Mouse (Mus musculus) duodenum, adult 2 months (tissue): ENCODE measurements around the gene Fahd1. TPM values are rescaled to one million over a fixed set of nuclear protein-coding genes. Genes with fewer than 3 reads are reported as not detected.

Experiments
- polyA plus RNA-seq: library from polyadenylated mRNA; depleted of rRNA; stranded (reverse); fragments of >200 nt; gene quantifications from 2 replicates; pipeline ENCODE4 v1.2.3, GENCODE M21; 2012; ENCODE audit warnings: low replicate concordance; rRNA removed

Gene Fahd1
- polyA plus RNA-seq = 75.3 and 166 TPM in 2 replicates

DNA sequence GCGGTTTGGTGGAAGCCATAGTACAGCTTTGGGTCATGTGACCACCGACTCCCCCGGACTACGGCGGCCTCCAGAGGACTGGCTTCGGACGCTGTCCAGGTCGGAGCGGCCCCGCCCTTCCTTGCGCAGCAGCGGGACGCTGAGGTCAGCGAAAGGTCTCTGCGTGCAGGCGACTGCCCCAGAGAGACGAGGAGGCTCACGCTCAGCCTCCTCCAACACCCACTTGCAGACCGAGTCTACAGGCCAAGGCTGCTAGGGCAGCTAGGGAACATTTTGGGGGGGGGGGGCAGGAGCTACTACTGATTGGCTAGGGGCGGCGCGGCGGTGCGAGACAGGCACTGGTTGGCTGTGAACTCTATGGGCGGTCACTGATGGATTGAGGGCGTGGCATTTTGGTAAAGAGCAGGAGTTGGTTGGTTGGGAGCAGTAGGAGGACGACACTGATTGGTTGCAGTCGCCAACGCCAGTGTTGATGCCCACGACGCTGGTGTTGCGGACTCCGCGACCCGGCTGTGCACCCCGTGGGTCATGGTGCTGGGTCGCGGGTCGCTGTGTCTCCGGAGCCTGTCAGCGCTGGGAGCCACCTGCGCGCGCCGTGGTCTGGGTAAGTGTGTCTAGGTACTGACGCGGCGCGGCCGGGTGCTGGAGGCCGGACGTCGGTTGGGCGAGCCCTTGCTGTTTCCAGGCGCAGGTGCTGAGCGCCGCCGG is at the start of gene Fahd1:
Gene Fahd1, minus strand, starts transcription at position 300 of the 708 bp plus-strand sequence.

DNA sequence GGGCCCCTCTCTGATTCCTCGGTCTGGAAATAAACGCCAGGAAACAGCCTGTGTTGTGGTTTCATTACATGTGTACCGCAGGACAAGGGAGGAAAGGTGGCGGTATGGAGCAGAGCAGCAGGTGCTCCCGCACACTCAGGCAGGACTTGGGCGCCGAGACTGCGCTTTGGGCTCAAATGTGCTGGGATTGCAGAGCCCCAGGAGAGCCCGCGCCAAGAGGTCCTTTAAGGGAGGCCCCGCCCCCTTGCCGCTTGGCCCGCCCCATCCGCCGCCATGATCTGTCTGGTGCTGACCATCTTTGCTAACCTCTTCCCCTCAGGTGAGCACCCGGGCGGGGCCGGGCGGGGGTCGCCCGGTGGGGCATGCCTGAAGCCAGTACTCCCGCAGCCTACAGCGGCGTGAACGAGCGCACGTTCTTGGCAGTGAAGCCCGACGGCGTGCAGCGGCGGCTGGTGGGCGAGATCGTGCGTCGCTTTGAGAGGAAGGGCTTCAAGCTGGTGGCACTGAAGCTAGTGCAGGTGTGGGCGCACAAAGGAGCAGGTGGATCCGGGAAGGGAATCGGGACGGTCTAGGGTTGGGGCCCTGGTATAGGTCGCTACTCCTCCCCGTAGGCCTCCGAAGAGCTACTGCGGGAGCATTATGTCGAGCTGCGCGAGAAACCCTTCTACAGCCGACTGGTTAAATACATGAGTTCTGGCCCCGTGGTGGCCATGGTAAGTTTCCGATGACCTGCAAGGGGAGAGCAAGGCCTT is 46.3 kb upstream of the Fahd1 start, which contains the start of gene Nme3:
Gene Nme3, plus strand, starts transcription at position 260 of the 752 bp plus-strand sequence.

DNA sequence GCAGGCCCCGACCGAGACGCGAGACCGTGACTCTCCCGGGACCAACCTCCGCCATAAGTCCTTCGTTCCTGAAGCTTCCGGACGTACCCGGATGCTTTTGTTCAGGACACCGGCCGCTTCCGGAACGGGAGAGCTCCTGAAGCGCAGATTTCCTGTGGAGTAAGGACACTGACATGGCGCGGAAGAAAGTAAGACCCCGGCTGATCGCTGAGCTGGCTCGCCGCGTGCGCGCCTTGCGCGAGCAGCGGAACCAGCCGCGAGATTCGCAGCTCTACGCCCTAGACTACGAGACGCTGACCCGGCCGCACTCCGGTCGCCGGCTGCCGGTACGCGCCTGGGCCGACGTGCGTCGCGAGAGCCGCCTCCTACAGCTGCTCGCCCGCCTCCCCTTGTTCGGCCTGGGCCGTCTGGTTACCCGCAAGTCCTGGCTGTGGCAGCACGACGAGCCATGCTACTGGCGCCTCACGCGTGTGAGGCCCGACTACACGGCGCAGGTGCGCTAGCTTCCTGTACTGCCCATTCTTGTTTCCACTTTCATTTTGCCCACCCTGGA is 44.9 kb upstream of the Fahd1 start, which contains the start of the genes Eme2 and Mrps34:
Gene Eme2, minus strand, starts transcription at position 93 of the 553 bp plus-strand sequence.
Gene Mrps34, plus strand, starts transcription at position 122 of the 553 bp plus-strand sequence.

DNA sequence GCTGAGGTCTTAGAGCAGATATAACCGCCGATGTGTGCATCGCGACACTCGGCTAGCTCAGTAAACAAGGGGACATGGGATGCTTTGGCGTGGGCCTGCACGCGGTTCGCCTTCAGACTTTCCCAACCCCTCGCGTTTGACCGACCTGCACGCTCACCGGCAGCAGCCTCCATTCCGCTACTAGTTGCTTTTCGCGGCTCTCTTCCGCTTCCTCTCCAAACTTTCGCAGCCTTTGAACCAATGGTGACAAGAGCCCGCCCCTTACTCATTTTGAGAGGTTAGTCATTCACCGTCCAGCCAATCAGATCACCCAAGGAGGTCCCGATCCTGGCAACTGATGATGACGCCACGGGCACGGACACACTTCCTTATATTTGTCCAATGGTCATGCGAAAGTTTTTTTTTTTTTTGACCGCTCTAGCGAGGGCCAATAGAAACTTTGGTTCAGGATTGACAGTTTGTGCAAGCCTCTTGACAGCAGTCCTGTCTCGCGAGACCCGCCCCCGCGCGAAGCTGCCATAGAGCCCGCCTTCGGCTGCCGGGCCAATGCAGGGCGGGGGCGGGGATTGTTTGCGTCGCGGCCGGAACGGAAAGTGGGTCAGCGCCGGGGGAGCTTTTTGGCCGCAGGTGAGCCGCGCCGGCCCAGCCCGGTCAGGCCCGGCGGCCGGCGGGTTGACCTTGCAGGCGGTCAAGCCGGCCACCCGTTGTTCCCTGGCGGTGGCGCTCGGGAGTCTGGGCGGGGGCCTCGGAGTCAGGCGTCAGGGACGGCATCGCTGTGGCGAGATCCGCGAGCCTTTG is 36.2 kb upstream of the Fahd1 start, which contains the start of the genes Nubp2 and Spsb3:
Gene Nubp2, minus strand, starts transcription at position 216 of the 798 bp plus-strand sequence.
Gene Spsb3, plus strand, starts transcription at position 510 of the 798 bp plus-strand sequence.

DNA sequence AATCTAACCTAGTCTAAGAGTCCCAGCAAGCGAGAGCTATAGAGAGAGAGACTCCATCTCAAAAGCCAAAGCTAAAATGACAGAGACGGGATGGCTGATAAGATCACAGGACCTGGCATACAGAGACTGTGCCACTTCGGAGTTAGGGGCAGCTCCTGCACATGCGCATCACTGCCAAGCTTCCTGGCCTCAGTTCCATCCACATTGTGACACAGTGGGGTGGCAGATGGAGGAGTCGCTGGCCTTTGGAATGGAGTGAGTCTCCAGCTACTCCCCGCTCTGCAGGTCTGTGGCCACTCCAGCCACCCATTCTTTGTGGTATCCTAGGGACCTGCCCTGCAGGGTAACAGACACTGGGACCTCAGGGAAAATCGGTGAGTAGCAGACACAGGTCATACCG is 15.6 kb upstream of the Fahd1 start, which contains the start of gene Igfals:
Gene Igfals, plus strand, starts transcription at position 222 of the 400 bp plus-strand sequence.

DNA sequence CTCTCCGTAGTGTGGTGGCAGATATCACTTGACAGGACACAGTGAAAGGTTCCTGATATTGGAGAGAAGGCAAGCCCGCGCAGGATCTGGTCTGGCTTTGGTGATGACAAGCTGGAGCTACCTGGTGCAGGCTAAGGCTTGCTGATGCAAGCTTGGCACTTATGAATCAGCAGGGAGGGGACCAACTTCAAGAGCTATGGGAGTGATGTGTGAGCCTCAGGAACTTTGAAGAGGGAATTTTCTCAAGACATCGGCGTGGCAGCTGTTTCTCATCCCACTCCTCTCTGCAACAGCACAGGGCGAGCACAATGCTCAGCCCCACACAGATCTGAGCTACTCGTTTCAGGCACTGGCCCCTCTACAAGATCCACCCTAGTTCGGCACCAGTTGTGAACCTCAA is 10.3 kb downstream of the Fahd1 start, which contains the start of gene Hagh:
Gene Hagh, plus strand, starts transcription at position 302 of the 400 bp plus-strand sequence.

DNA sequence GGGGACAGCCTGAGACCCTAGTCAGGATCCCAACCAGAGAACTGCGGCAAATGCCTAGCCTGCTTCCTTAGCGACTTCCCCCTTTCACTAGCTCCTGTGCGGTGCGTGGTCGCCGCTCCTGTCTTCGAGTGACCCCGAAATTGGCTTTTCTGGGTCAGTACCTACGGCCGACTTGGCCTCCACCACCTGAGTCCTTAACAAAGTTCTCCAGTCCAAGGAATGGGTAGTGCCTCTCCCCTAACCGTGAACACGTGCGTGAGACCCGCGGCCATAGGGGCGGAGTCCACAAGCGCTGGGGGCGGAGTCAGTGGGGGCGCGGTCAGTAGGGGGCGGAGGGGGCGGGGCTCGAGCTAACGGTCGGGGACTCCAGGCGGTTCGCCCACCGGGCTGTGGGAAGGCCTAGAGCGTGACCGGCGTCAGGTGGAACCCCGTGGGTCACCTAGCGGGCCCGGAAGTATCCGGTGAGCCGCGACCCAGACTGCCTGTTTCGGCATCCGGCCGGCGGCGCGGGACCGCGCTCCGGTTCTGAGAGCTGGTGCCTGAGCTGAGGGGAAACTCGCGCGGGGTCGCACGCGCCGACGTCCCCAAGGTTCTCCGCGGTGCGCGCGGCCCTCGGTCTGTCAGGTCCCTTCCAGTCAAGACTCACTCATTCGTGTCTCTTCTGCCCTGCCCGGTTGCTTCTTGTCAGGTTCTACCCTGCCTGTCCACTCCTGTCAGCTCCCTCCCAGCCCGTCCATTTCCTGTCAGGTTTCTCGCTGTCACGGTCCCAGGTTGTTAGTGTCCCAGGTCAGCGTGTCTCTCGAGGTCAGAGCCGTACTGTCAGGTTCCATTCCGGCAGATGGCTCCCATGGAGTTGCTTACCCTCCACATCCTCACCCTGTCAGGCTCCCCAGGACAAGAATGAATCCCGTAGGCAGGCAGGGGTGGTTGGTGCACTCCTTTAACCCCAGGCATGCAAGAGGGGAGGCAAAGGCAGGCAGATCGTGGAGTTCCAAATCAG is 45.9 kb downstream of the Fahd1 start, which contains the start of gene Meiob:
Gene Meiob, plus strand, starts transcription at position 338 of the 1,000 bp plus-strand sequence.

Other genes starting within 250 kb of the Fahd1 start
- gene Tsc2, start 217.7 kb downstream of the Fahd1 start, polyA plus RNA-seq = 72.8 and 85.7 TPM in 2 replicates
- gene Nthl1, start 217.7 kb downstream of the Fahd1 start, polyA plus RNA-seq = 4.7 and 4.9 TPM in 2 replicates
- 52.1 and 54.9 TPM in 2 replicates for gene Slc9a3r2, start 200.0 kb downstream of the Fahd1 start, polyA plus RNA-seq
- 2.5 TPM in 1 of 2 replicates, not detected in the other for gene Npw, start 191.9 kb downstream of the Fahd1 start, polyA plus RNA-seq
- 59.0 and 79.0 TPM in 2 replicates for gene Zfp598, start 180.7 kb downstream of the Fahd1 start, polyA plus RNA-seq
- 1.7 and 2.1 TPM in 2 replicates for gene Syngr3, start 160.4 kb downstream of the Fahd1 start, polyA plus RNA-seq
- gene Gfer, start 154.2 kb downstream of the Fahd1 start, polyA plus RNA-seq = 30.1 and 63.4 TPM in 2 replicates
- 76.2 and 104 TPM in 2 replicates for gene Noxo1, start 154.1 kb downstream of the Fahd1 start, polyA plus RNA-seq
- gene Tbl3, start 142.7 kb downstream of the Fahd1 start, polyA plus RNA-seq = 36.0 and 44.8 TPM in 2 replicates
- 0.34 TPM in 1 of 2 replicates, not detected in the other for gene Rnf151, start 132.3 kb downstream of the Fahd1 start, polyA plus RNA-seq
- 3,070 and 3,555 TPM in 2 replicates for gene Rps2, start 132.2 kb downstream of the Fahd1 start, polyA plus RNA-seq
- gene Ndufb10, start 125.9 kb downstream of the Fahd1 start, polyA plus RNA-seq = 314 and 554 TPM in 2 replicates
- gene Rpl3l, start 122.5 kb downstream of the Fahd1 start, polyA plus RNA-seq = not detected in 2 replicates
- 71.2 and 109 TPM in 2 replicates for gene Msrb1, start 113.7 kb downstream of the Fahd1 start, polyA plus RNA-seq
- gene Hs3st6, start 97.4 kb downstream of the Fahd1 start, polyA plus RNA-seq = 2.6 and 10.6 TPM in 2 replicates
- gene Meiob, start 46.1 kb downstream of the Fahd1 start, polyA plus RNA-seq = not detected in 2 replicates
- 213 and 369 TPM in 2 replicates for gene Hagh, start 10.2 kb downstream of the Fahd1 start, polyA plus RNA-seq
- gene Igfals, start 15.6 kb upstream of the Fahd1 start, polyA plus RNA-seq = 1.0 and 2.1 TPM in 2 replicates
- 27.8 and 31.6 TPM in 2 replicates for gene Nubp2, start 36.0 kb upstream of the Fahd1 start, polyA plus RNA-seq
- gene Spsb3, start 36.3 kb upstream of the Fahd1 start, polyA plus RNA-seq = 86.7 and 115 TPM in 2 replicates
- gene Eme2, start 44.7 kb upstream of the Fahd1 start, polyA plus RNA-seq = 20.8 and 32.6 TPM in 2 replicates
- gene Mrps34, start 44.8 kb upstream of the Fahd1 start, polyA plus RNA-seq = 189 and 532 TPM in 2 replicates
- 34.1 and 43.8 TPM in 2 replicates for gene Nme3, start 46.1 kb upstream of the Fahd1 start, polyA plus RNA-seq
- gene Mapk8ip3, start 86.6 kb upstream of the Fahd1 start, polyA plus RNA-seq = 36.5 and 57.9 TPM in 2 replicates
- gene Jpt2, start 110.3 kb upstream of the Fahd1 start, polyA plus RNA-seq = 6.7 and 8.4 TPM in 2 replicates
- gene Cramp1l, start 165.4 kb upstream of the Fahd1 start, polyA plus RNA-seq = 5.8 and 8.0 TPM in 2 replicates
- gene Ift140, start 165.7 kb upstream of the Fahd1 start, polyA plus RNA-seq = 5.5 and 5.6 TPM in 2 replicates
- gene Tmem204, start 233.2 kb upstream of the Fahd1 start, polyA plus RNA-seq = 14.0 and 15.0 TPM in 2 replicates